Mouse (Mus musculus) ovary, adult 10 weeks (tissue): ENCODE data around the gene Reg3a. TPM values are rescaled to one million over a fixed set of nuclear protein-coding genes. Genes with fewer than 3 reads are reported as not detected.

Experiments
- polyA plus RNA-seq: library from polyadenylated mRNA; stranded (reverse); fragments of 350-450 nt; fragmentation: Illumina TruSeq; extraction: RNeasy Lipid Tissue Mini Kit (QIAGEN cat#74804); gene quantifications from one replicate; pipeline ENCODE4 v1.2.3, GENCODE M21; 2014

Reg3a gene
- polyA plus RNA-seq: not detected

GRCm38 (mm10) chr6:78380409-78380808, at the start of gene Reg3a:
Gene Reg3a, plus strand, starts transcription at chr6:78380709.

GRCm38 (mm10) chr6:78370357-78370756, 10.2 kb upstream of the Reg3a start, which contains the start of gene Reg3b:
Gene Reg3b, plus strand, starts transcription at chr6:78370657.

DNA sequence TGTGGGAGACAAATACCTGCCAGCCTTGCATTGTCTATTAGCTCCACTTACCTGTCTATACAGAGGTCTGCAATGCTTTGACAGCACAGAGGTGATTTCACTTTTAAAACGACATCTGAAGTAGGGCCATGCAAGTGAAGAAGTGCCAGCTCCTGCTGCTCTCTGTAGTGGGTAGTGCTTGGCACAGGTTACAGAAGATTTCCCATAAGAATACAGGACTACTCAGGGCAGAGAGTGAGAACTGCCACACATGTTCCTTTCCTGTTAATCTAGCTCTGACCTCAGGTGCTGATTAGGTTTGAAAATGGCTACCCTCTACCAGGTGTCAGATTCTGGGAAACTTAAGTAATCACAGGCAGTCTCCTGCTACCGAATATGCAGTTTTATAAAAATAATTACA, 1.7 kb upstream of the Reg3a start, which contains the start of gene Reg3d:
Gene Reg3d (minus strand): TSS at position 101 of the 400 bp plus-strand sequence.

DNA sequence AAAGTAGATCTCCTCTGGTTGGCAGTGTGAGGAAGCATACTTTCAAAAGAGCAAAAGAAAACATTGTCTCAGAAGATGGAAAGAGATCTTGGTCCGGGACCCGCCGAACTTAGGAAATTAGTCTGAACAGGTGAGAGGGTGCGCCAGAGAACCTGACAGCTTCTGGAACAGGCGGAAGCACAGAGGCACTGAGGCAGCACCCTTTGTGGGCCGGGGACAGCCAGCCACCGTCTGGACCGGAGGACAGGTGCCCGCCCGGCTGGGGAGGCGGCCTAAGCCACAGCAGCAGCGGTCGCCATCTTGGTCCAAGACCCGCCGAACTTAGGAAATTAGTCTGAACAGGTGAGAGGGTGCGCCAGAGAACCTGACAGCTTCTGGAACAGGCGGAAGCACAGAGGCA, 14.8 kb downstream of the Reg3a start, which contains the start of gene Reg2:
Gene Reg2 (plus strand): TSS at position 301 of the 400 bp plus-strand sequence.

DNA sequence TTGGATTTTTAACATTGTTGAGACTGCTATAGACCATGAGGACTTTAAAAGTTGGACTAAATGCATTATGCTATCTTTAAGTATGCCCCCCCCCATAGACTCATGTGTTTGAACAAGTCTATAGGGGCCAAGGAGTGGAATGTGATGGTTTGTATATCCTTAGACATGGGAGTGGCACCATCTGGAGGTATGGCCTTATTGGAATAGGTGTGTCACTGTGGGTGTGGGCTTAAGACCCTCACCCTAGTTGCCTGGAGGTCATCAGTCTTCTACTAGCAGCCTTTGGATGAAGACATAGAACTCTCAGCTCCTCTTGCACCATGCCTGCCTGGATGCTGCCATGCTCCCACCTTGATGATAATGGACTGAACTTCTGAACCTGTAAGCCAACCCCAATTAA, 41.9 kb downstream of the Reg3a start, which contains the start of gene Reg1:
Gene Reg1 (plus strand): TSS at position 301 of the 400 bp plus-strand sequence.

Other genes with a start within 250 kb of the Reg3a start
- not detected for gene Reg3b, start 10.1 kb upstream of the Reg3a start, polyA plus RNA-seq
- gene Reg3d, start 1.8 kb upstream of the Reg3a start, polyA plus RNA-seq: not detected
- gene Reg2, start 14.9 kb downstream of the Reg3a start, polyA plus RNA-seq: not detected
- gene Reg1, start 42.0 kb downstream of the Reg3a start, polyA plus RNA-seq: not detected
- gene Reg3g, start 88.2 kb downstream of the Reg3a start, polyA plus RNA-seq: not detected